Mouse (Mus musculus) lung, adult 2 months (tissue): ENCODE data around the gene Exosc6.

Experiments
- CTCF ChIP-seq: fragments of 200-500 bp; IDR thresholded peaks from 2 replicates; pipeline ENCODE4 v1.5.1; 2011; ENCODE audit warnings: mild to moderate bottlenecking, low read length, control low read depth; ENCODE audit not compliant: insufficient read depth
- POLR2A ChIP-seq: fragments of 200-500 bp; IDR thresholded peaks from 2 replicates; pipeline ENCODE4 v1.6.1; 2011; ENCODE audit warnings: low read depth, mild to moderate bottlenecking, control low read depth, low read length, borderline replicate concordance; ENCODE audit errors: extremely low read depth

DNA sequence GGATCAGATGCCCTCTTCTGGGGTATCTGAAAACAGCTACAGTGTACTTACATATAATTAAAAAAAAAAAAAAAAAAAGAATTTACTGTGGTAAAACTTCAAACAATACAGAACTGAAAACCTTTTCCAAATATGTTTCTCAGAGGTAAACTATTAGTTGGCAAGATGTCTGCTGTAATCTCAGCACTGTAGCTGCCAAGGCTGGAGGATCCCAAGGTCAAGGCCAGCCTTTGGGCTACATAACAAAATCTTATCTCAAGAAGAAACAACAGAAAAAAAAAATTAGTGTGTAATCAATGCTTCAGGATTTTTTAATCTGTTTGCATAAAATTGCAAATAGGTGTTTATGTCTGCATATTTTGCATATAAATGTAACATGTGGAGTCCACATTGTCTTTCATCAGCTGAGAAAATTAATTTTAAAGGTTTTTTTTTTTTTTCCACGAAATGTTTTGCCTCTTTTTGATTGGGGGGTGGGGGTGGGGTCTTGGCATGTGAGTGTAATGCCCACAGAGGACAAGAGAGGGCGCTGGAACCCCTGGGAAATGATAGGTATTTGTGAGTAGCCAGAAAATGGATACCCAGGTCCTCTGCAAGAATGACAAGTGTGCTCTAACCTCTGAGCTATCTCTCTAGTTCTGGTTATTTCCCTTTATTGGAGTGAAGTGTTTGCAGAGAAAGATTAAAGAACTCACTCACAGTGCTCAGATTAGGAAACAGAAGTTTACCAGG lies 12.0 kb upstream of the Exosc6 start:
- TF ChIP-seq POLR2A = no peak
- TF ChIP-seq CTCF = no peak
